Mouse (Mus musculus): ENCODE measurements around the gene Zscan4e.
"Not testable (repeated sequence)": the region's sequence is repeated elsewhere in the genome, so short reads cannot be mapped to it uniquely, and the experiment has no call there.

Gene Zscan4e

GRCm38 (mm10) chr7:11310582-11310981 lies at the start of gene Zscan4e:
Gene Zscan4e (minus strand): TSS chr7:11310682.
- not testable (repeated sequence) for DNase-seq (ENCODE audit: low spot score in 2 of 2)
